Mouse (Mus musculus): ENCODE results near the gene Acad10.

DNA sequence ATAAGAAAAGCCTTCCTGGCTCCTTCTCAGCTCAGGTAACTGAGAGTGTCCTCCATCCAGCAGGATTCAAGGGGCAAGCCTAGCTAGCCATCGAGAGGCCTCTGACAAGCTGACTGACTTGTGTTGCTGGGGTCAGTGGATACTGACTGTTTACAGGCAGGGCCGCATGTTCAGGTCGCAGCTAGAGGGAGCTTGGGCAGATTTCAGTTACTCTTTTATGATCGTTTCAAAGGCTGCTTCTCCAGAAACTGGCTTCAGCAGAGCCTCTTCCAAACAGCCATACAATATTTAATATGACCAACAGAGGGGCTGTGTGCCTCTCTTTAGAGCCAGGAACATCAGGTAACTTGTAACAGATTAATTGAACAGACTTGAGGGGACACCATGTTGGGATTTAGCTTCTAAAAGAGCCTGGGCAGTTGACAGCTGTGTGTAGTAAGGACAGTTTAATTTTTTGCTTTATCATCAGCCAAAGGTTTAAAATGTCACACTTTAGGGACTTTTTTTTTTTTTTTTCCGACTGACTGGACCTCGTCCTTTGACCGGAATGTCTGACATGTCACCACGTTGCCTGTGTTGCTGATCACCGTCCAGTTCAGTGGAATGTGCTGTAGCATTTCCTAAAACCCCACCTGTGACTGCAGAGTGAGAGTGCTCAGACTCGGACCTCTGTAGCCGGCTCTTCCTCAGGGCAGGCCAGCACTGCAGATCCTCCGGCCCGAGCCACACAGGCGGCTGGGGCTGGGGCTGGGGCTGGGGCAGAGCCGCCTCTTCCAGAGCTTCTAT is 26.0 kb upstream of the Acad10 start:
- no peak for TF ChIP-seq CTCF (conservative IDR thresholded peaks at IDR 0.05 in 1 of 2, IDR thresholded peaks at IDR 0.05 in 1 of 2; ENCODE audit: low read depth in 2 of 2, low read length in 2 of 2)
- TF ChIP-seq RAD21 (IDR thresholded peaks at IDR 0.05; ENCODE audit: low read depth, low read length): no peak
- TF ChIP-seq NRF1 (IDR thresholded peaks at IDR 0.05; ENCODE audit: low read depth, low read length): no peak
- no peak for TF ChIP-seq EP300 (IDR thresholded peaks at IDR 0.05; ENCODE audit: low read length)
- TF ChIP-seq POLR2A (IDR thresholded peaks at IDR 0.05; ENCODE audit: low read depth, low read length): no peak
- no peak for TF ChIP-seq JUN (IDR thresholded peaks at IDR 0.05; ENCODE audit: insufficient read depth, low read depth, low read length)
- no peak for TF ChIP-seq ZKSCAN1 (IDR thresholded peaks at IDR 0.05; ENCODE audit: borderline replicate concordance, low read depth, low read length)
- TF ChIP-seq MEF2A (IDR thresholded peaks at IDR 0.05; ENCODE audit: borderline replicate concordance, low read depth, low read length): no peak
- no peak for TF ChIP-seq HCFC1 (IDR thresholded peaks at IDR 0.05; ENCODE audit: low read depth, low read length)
- TF ChIP-seq CHD1 (IDR thresholded peaks at IDR 0.05; ENCODE audit: low read depth, low read length): no peak
- no peak for TF ChIP-seq MAZ (IDR thresholded peaks at IDR 0.05; ENCODE audit: low read depth, low read length)
- TF ChIP-seq TCF12 (IDR thresholded peaks at IDR 0.05; ENCODE audit: low read depth, low read length): no peak

Measured in CH12.LX (cell line).